Mouse (Mus musculus) embryonic facial prominence, embryonic 13.5 days (tissue): Measurements from ENCODE around the gene Galnt18. TPM values are rescaled to one million over a fixed set of nuclear protein-coding genes. Genes with fewer than 3 reads are reported as not detected.
A peak's percentile ranks its signal among the peaks of the same experiment; 100 is the strongest.

ENCODE experiments used
- ATAC-seq: fragments of 200-750 bp; cut with Nextera tagmentation; 2 replicates; pipeline ENCODE4 v1.8.0; 2017; ENCODE audit warnings: low read depth; ENCODE audit not compliant: insufficient number of reproducible peaks, insufficient read depth, low FRiP score, low TSS enrichment
- H3K27ac ChIP-seq: fragments of 300-500 bp; sonication (generic); 2 replicates; pipeline ENCODE4 v1.5.1; 2015; ENCODE audit warnings: moderate library complexity, mild to moderate bottlenecking, inconsistent platforms
- H3K27me3 ChIP-seq: fragments of 300-500 bp; sonication (generic); 2 replicates; pipeline ENCODE4 v1.6.1; 2015; ENCODE audit warnings: mild to moderate bottlenecking, inconsistent platforms
- H3K36me3 ChIP-seq: fragments of 300-500 bp; sonication (generic); 2 replicates; pipeline ENCODE4 v1.6.1; 2015; ENCODE audit warnings: mild to moderate bottlenecking, inconsistent platforms
- H3K4me1 ChIP-seq: fragments of 300-500 bp; sonication (generic); 2 replicates; pipeline ENCODE4 v1.6.1; 2015; ENCODE audit warnings: inconsistent platforms
- H3K4me2 ChIP-seq: fragments of 300-500 bp; sonication (generic); 2 replicates; pipeline ENCODE4 v1.6.1; 2015; ENCODE audit warnings: moderate library complexity, mild to moderate bottlenecking, inconsistent platforms
- H3K4me3 ChIP-seq: fragments of 300-500 bp; sonication (generic); 2 replicates; pipeline ENCODE4 v1.5.1; 2015; ENCODE audit warnings: mild to moderate bottlenecking, inconsistent platforms
- H3K9ac ChIP-seq: fragments of 300-500 bp; sonication (generic); 2 replicates; pipeline ENCODE4 v1.6.1; 2015; ENCODE audit warnings: mild to moderate bottlenecking, inconsistent platforms
- H3K9me3 ChIP-seq: fragments of 300-500 bp; sonication (generic); 2 replicates; pipeline ENCODE4 v1.6.1; 2016; ENCODE audit warnings: inconsistent platforms
- WGBS: fragments of 180-500 bp; shearing (Covaris S2); methylation state at CpG from one replicate; pipeline ENCODE4 v1.1.7; 2015; ENCODE audit warnings: mixed read lengths; 5-methylcytosine and 5-hydroxymethylcytosine counted together
- polyA plus RNA-seq: library from polyadenylated mRNA; unstranded; fragments of >200 nt; fragmentation: Nextera tagmentation; extraction: Ambion mirVana; gene quantifications from 2 replicates; pipeline ENCODE4 v1.2.1, GENCODE M21; 2015

Galnt18 gene
- polyA plus RNA-seq, 1 experiment from 2014 or later: 20.2 TPM

DNA sequence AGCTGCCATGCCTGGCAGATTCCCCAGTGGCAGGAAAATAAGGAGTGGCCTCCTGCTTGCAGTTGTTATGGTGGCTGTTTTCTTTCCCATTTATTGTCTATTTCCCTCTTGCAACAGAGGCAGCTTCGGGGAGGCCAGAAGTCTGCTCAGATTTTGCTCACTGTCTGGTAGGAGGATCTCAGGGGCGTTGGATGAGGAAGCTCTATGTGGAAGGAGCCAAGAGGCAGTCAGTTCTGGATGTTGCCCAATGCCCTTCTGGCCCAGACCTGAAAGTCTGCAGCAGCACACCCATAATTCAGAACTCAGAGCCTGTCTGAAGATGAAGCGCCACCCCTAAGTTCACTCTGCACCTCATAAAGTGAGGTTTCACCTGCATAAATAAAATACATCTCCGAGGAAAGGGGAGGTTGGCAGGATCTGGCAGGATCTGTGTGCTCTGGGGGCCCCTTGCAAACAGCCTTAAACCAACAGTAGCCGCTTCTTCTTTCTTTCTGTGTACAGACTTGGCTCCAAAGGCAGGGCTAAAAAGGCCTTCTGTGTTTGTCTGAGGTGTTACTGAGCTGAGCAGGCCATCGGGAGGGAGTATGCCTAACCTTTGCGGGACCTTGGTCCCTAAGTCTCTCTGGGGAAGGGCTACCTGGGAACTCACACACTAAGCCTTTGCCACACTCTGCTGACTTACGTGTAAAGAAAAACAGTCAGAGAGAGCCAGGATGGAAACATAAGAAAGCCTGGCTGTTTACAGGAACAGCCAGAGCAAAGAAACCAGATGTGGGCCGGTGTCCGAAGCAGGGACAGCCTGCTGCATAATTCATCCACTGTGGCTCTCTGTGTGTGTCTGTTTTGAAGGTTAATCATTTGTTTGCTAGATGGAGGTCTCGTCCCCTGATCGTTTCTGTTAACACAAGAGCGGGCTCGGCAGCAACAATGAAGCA, 116.4 kb downstream of the Galnt18 start:
- H3K27me3 ChIP-seq: no peaks in the 10 kb centered on the region
- H3K9ac ChIP-seq: 0 out of 2 replicates have a peak overlapping the region, but pooled peaks have one; percentile 22
- no peak overlapping the region for H3K4me3 ChIP-seq
- 53% methylated on average over 14 of the region's 14 CpGs for WGBS
- H3K9me3 ChIP-seq: no peaks in the 10 kb centered on the region
- H3K4me2 ChIP-seq: no peak overlapping the region
- H3K4me1 ChIP-seq: peaks cover 19% of the 10 kb centered on the region
- no peaks in the 10 kb centered on the region for H3K36me3 ChIP-seq
- ATAC-seq: no peak
- H3K27ac ChIP-seq: peak overlapping the region; percentile 55

DNA sequence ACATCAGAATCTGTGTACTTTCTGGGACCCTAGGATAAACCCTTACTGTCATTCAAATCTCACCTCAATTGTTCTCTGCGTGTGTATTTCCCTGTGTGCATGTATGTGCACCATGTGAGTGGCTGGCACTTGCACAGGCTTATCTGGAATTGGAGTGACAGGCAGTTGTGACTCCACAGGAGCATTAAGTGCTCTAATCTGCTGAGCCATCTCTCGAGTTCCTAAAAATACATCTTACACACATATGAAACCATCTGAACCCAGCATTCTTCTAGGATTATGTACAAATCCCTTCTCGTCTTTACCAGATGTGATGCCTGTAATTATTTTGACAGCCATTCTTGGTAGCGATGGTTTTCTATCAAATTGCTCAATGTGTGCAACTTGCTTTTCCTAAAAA, 121.2 kb downstream of the Galnt18 start:
- Histone ChIP-seq H3K9me3 (no peaks in the 10 kb centered on the region), H3K36me3 (no peaks in the 10 kb centered on the region), H3K27me3 (no peaks in the 10 kb centered on the region), H3K4me2 (no peak overlapping the region), H3K9ac (no peak overlapping the region), H3K27ac (no peak overlapping the region), H3K4me3 (no peak overlapping the region), H3K4me1 (peaks cover 8% of the 10 kb centered on the region)
- ATAC-seq: no peak
- 52% methylated on average over 4 of the region's 4 CpGs for WGBS

DNA sequence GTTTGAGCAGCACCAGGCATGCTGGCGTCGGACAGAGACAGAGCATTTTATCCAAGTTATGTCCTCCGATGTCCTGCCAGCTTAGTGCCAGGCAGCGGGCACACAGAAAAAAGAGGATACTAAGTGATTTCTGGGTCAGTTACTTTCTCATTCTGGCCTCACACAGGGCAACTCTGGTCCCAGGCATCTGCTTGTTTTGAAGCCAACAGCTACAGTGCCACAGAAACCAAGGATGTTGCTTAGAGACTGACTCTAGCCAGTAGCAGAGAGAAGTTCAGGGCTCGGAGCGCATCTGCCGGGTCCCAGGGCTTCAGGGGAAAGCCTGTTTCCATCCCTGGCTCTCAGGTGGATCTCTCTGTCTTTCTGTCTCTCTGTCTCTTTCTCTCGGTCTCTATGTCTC, 124.8 kb downstream of the Galnt18 start:
- H3K9ac ChIP-seq: no peak overlapping the region
- ATAC-seq: no peak
- WGBS: 88% methylated on average over 8 of the region's 8 CpGs
- H3K9me3 ChIP-seq: no peaks in the 10 kb centered on the region
- H3K27ac ChIP-seq: no peak overlapping the region
- H3K4me2 ChIP-seq: no peak overlapping the region
- H3K27me3 ChIP-seq: no peaks in the 10 kb centered on the region
- no peaks in the 10 kb centered on the region for H3K4me1 ChIP-seq
- no peak overlapping the region for H3K4me3 ChIP-seq
- no peaks in the 10 kb centered on the region for H3K36me3 ChIP-seq

DNA sequence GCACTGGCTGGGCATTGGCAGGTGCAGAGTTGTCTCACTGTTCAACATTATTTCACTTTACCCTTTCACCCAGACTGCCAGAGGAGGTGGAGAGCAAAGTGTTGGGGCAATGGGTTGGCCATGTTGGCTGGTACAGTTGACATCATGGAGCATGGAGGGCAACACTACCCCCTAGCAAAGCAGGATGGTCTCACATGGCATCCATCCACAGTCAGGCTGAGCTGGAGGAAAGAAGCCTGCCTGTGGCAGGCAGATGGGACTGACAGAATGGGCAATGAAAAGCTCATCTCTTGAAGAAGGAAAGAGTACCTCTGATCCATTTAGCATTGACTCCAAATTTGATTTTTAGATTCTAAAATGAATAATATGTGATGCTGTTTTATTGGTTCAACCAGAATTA, 125.3 kb downstream of the Galnt18 start:
- ATAC-seq: no peak
- no peak overlapping the region for H3K4me3 ChIP-seq
- no peak overlapping the region for H3K9ac ChIP-seq
- H3K36me3 ChIP-seq: no peaks in the 10 kb centered on the region
- H3K27me3 ChIP-seq: no peaks in the 10 kb centered on the region
- no peaks in the 10 kb centered on the region for H3K4me1 ChIP-seq
- no peak overlapping the region for H3K27ac ChIP-seq
- H3K4me2 ChIP-seq: no peak overlapping the region
- H3K9me3 ChIP-seq: no peaks in the 10 kb centered on the region

DNA sequence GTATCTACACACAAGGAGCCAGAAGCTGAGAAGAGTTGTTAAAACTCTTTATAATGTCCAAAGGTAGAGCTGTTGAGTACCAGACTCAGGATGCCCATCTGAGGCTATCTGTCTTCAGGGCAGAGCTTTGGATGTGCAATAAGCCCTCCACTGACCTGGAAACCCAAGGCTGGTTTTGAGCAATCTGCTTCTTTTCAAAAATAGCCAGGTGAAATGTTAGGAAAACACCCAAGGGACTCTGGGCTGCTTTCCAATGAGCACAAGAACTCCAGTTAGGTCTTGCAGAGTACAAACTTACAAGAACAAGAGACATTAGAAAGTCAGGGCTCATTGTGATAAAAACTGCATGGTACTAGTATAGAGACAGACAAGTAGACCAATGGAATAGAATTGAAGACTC, 135.4 kb downstream of the Galnt18 start:
- Histone ChIP-seq H3K27ac (no peak overlapping the region), H3K4me1 (no peaks in the 10 kb centered on the region), H3K36me3 (no peaks in the 10 kb centered on the region), H3K4me3 (no peak overlapping the region), H3K9ac (no peak overlapping the region), H3K4me2 (no peak overlapping the region), H3K27me3 (no peaks in the 10 kb centered on the region), H3K9me3 (no peaks in the 10 kb centered on the region)
- ATAC-seq: no peak

DNA sequence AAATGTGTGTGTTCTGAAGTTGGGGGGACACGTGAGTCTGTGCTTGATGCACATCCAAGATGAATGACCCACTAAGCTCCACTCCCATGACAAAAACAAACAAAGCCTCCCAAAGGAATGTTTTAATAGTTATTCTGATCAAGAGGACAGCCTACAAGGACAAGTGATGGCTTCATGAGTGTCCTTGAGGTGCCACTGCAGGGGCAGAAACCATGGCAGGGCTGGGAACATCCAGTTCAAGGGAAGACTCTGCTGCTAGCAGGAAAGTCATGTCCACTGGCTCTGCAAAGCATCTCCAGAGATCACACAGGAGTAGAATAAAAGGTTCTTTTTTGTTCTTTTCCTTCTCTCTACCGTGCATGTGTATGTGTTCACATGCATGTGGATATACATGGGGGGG, 140.9 kb downstream of the Galnt18 start:
- Histone ChIP-seq H3K4me1 (no peaks in the 10 kb centered on the region), H3K9ac (no peak overlapping the region), H3K4me2 (no peak overlapping the region), H3K4me3 (no peak overlapping the region), H3K27me3 (no peaks in the 10 kb centered on the region), H3K9me3 (no peaks in the 10 kb centered on the region), H3K36me3 (no peaks in the 10 kb centered on the region), H3K27ac (no peak overlapping the region)
- 74% methylated on average over 2 of the region's 2 CpGs for WGBS
- ATAC-seq: no peak

DNA sequence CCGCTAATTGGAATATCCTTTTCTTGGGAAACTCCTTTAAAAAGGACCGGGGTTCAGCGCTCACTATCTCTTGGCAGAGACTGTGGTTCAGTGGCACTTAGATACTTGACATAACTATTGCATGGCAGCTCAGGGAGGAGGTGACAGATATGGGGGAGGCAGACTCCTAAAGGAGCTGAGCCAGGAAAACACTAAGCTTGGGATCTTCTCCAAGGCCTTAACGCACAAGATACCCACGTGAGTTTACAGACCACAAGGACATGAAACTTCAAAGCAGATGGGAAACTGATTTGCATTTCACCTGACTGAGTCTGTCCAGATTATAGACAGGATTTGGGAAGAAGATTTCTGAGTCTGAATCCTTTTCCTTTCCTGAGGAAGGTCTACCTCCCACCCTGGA, 141.3 kb downstream of the Galnt18 start:
- Histone ChIP-seq H3K9me3 (no peaks in the 10 kb centered on the region), H3K27me3 (no peaks in the 10 kb centered on the region), H3K27ac (no peak overlapping the region), H3K9ac (no peak overlapping the region), H3K4me3 (no peak overlapping the region), H3K4me1 (no peaks in the 10 kb centered on the region), H3K4me2 (no peak overlapping the region), H3K36me3 (no peaks in the 10 kb centered on the region)
- ATAC-seq: no peak
- WGBS: 82% methylated on average over 5 of the region's 5 CpGs

DNA sequence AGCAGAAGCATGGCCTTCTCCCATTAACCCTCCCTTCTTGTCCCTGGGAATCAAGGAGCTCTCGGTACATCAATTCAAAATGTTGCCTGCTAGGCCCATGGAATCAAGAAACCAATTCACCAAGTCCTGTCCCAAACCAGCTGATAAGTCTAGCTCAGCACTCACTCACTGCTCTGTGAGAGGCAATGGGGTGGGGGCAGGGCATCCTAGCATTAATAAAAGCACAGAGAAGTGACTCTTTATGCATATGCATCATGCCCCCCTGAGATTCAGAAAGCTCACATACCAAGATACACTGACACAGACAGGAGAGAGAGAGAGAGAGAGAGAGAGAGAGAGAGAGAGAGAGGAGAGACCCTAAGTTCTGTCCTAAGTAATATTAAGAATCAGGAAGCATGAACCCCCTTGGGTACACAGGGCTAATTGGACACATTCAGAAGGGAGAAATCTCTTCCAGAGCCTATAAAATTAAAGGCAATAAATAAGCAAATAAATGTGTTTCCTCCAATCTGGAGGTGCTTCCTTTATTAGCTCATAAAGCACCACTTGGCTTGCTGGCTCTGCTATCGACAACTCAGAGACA, 141.8 kb downstream of the Galnt18 start:
- H3K9me3 ChIP-seq: no peaks in the 10 kb centered on the region
- no peak overlapping the region for H3K27ac ChIP-seq
- H3K36me3 ChIP-seq: no peaks in the 10 kb centered on the region
- H3K4me2 ChIP-seq: no peak overlapping the region
- no peaks in the 10 kb centered on the region for H3K27me3 ChIP-seq
- H3K4me3 ChIP-seq: no peak overlapping the region
- H3K9ac ChIP-seq: no peak overlapping the region
- no peaks in the 10 kb centered on the region for H3K4me1 ChIP-seq
- ATAC-seq: no peak
- WGBS: 85% methylated on average over 2 of the region's 2 CpGs

DNA sequence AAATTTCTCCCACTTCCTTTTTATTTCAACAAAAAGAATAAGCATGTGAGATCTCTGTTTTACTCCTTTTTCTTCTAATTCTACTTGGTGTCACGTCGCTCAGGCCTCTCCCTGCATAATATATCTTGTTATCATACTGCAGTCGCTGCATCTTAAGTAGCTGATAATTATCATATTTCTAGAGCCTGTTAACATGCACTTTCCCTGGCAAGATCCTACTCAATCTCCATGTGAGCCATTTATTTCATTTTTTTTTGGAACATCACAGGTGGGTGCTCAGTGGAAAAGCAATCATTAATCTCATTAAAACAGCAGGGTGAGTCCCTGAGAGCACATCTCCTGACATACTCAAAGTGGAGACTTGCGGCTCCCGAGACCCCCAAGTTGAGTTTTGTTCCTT, 143.3 kb downstream of the Galnt18 start:
- 91% methylated on average over 5 of the region's 5 CpGs for WGBS
- no peaks in the 10 kb centered on the region for H3K4me1 ChIP-seq
- no peak overlapping the region for H3K4me2 ChIP-seq
- no peaks in the 10 kb centered on the region for H3K27me3 ChIP-seq
- H3K36me3 ChIP-seq: no peaks in the 10 kb centered on the region
- H3K9me3 ChIP-seq: no peaks in the 10 kb centered on the region
- no peak for ATAC-seq
- no peak overlapping the region for H3K27ac ChIP-seq
- no peak overlapping the region for H3K9ac ChIP-seq
- H3K4me3 ChIP-seq: no peak overlapping the region

DNA sequence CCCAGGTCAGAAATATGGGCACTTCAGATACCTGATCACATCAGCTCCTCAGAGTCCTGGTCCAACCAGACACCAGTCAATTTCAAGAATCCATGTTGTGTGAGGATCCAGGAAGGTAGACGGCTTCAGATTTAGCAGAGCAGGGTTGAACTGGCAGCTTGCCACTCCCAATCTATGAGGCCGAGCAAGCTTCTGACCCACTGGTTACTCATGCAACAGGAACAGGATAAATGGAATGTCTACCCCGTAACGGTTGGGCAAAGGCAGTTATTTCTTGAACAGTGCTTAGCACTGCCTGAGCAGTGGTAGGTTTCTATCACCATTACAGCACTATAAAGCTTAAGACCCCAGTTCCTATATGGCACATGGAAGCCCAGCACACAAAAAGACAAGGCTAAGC, 148.5 kb downstream of the Galnt18 start:
- H3K4me2 ChIP-seq: no peak overlapping the region
- no peaks in the 10 kb centered on the region for H3K9me3 ChIP-seq
- H3K4me3 ChIP-seq: no peak overlapping the region
- H3K9ac ChIP-seq: no peak overlapping the region
- no peak for ATAC-seq
- H3K4me1 ChIP-seq: no peaks in the 10 kb centered on the region
- WGBS: 89% methylated on average over 4 of the region's 4 CpGs
- no peaks in the 10 kb centered on the region for H3K36me3 ChIP-seq
- H3K27me3 ChIP-seq: no peaks in the 10 kb centered on the region
- no peak overlapping the region for H3K27ac ChIP-seq

DNA sequence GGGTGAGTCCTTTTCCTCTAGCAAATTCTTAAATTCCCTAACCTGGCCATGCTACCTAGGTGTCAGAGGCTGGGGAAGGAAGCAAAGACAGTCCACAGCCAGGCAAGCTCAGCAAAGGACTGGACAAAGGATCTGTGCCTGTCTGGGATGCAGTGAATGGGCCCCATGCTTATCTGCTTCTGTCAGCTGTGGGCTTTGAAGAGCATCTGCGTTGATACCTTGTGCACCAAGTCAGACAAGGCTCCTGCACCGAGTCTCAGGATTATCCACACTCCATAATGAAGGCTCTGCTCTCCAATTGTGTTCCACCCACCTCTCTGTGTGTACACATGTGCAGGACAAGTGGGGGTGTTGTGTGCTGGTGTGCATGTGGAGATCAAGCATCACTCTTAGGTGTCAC, 153.5 kb downstream of the Galnt18 start:
- H3K27ac ChIP-seq: no peak overlapping the region
- H3K4me2 ChIP-seq: no peak overlapping the region
- no peaks in the 10 kb centered on the region for H3K36me3 ChIP-seq
- no peak overlapping the region for H3K9ac ChIP-seq
- WGBS: 78% methylated on average over 2 of the region's 2 CpGs
- no peak overlapping the region for H3K4me3 ChIP-seq
- H3K27me3 ChIP-seq: no peaks in the 10 kb centered on the region
- no peak for ATAC-seq
- H3K9me3 ChIP-seq: no peaks in the 10 kb centered on the region
- H3K4me1 ChIP-seq: no peaks in the 10 kb centered on the region

DNA sequence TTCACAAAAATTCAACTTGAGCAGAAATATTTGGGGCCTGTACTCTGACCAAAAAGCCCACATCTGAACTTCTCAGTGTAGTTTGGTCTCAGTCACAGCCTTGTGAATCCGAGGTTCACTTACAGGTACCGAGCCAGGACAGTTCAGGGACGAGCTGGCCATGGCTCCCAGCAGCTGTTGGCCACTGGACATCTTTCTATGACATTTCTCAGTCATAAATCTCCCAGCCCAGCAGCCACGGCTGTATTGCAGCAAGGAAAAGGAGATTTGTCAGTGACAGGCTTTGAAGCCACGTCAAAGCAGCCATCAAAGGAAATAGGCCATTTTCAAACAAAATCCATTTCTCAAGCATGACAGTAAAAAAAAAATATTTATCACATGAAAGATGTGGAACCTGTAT, 154.0 kb downstream of the Galnt18 start:
- no peaks in the 10 kb centered on the region for H3K36me3 ChIP-seq
- no peaks in the 10 kb centered on the region for H3K9me3 ChIP-seq
- no peak for ATAC-seq
- no peaks in the 10 kb centered on the region for H3K4me1 ChIP-seq
- no peak overlapping the region for H3K4me2 ChIP-seq
- H3K4me3 ChIP-seq: no peak overlapping the region
- WGBS: 66% methylated on average over 5 of the region's 5 CpGs
- H3K27ac ChIP-seq: no peak overlapping the region
- H3K27me3 ChIP-seq: no peaks in the 10 kb centered on the region
- no peak overlapping the region for H3K9ac ChIP-seq
